Mouse (Mus musculus) inflammation-experienced regulatory T-cells, adult 6 months (primary cell): ENCODE measurements around the gene Ms4a4c. TPM values are rescaled to one million over a fixed set of nuclear protein-coding genes. Genes with fewer than 3 reads are reported as not detected.
"Not testable (repeated sequence)": the region's sequence is repeated elsewhere in the genome, so short reads cannot be mapped to it uniquely, and the experiment has no call there.

Experiments used
- ATAC-seq: one replicate; pipeline ENCODE4 v1.8.0; 2017
- polyA plus RNA-seq, 3 experiments: library from polyadenylated mRNA; unstranded; fragments of 100-300 nt; shearing (Covaris generic); gene quantifications; one replicate each; pipeline ENCODE4 v1.2.1; 2017

Gene Ms4a4c
- polyA plus RNA-seq, 3 experiments from 2014 or later, result 37.0 to 78.1 (median 53.9) TPM

DNA sequence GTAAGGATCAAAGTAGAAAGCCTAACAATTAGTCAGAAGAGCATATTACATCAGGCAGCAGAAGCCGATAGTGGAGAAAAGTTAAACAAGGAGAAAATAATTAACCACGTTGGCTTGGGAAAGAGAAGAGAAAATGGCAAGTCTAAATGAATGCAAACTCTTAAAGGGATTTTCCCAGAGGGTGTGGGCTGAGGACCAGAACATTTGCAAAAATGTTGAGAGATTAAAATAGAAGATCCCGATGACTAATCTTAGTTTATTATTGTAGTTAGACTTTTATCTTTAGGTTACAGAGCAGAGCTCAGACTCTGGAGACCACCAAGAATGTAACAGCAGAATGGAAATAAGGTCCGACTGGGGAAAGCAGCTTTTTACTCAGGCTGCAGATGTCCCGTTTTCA is 61.9 kb downstream of the Ms4a4c start:
- no peak for ATAC-seq

DNA sequence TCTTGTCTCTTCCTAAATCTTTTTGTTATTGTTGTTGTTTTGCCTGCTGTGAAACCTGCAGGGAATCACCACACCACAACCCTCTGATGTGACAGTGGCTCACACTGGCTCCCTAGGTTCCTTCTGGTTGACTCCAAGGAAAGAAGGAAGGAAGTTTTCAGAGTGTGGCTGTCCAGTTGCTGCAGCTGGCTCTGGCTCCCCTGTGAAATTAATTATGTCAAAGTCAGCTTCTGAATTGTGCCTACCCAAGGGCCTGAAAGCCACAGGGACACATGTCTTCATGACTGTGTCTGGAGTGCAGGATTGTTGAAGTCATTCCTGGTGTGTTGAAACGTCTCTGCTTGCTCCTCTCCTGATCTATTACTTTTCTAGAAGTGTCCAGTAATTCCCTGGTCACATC is 63.8 kb downstream of the Ms4a4c start:
- ATAC-seq, result not testable (repeated sequence)

DNA sequence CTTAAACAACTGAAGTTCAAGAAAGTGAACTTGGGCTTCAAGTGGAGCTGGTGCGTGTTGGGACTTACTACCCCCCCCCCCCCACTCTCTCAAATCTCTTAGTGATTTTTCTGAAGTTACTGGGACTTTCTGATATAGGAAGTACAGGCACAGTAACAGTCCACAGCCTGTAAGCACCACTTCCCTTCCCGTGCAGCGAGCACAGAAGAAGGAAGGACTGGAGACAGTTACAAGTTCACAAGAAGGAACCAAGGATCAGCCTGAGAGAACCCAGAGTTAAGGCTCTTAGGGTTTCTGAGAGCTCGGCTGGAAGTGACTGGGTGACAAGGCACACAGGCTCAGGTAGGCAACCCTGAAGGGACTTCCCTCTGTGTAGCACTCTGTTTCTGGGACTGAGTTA is 64.6 kb downstream of the Ms4a4c start, which contains the start of gene Ms4a6c:
Gene Ms4a6c (plus strand): TSS at position 152 of the 400 bp plus-strand sequence.
- ATAC-seq, result peak; percentile 35

Other genes starting within 250 kb of the Ms4a4c start
- gene 1700025F22Rik, start 239.4 kb upstream of the Ms4a4c start, polyA plus RNA-seq, result not detected
- gene Ms4a13, start 208.0 kb upstream of the Ms4a4c start, polyA plus RNA-seq, result not detected
- gene Ms4a12, start 172.3 kb upstream of the Ms4a4c start, polyA plus RNA-seq, result not detected
- gene Ms4a1, start 138.5 kb upstream of the Ms4a4c start, polyA plus RNA-seq, result 10 to 100 TPM in 1 of 3 experiments, 1 to 10 TPM in 1, under 1 TPM in 1; 0.94 to 10.9 (median 6.5) TPM
- gene Ms4a5, start 120.9 kb upstream of the Ms4a4c start, polyA plus RNA-seq, result not detected
- gene Ms4a14, start 90.3 kb upstream of the Ms4a4c start, polyA plus RNA-seq, result not detected
- gene Ms4a7, start 68.6 kb upstream of the Ms4a4c start, polyA plus RNA-seq, result under 1 TPM in 1 of 3 experiments, not detected in 2; 0.68 TPM
- gene Ms4a4a, start 29.2 kb upstream of the Ms4a4c start, polyA plus RNA-seq, result 1 to 10 TPM in 2 of 3 experiments, not detected in 1; 1.2 to 3.9 TPM
- gene Ms4a4b, start 38.8 kb downstream of the Ms4a4c start, polyA plus RNA-seq, result 1,000 to 10,000 TPM; 2,395 to 2,899 (median 2,705) TPM
- gene Ms4a6c, start 64.6 kb downstream of the Ms4a4c start, polyA plus RNA-seq, result 10 to 100 TPM; 17.0 to 36.7 (median 21.0) TPM
- gene Gm8369, start 81.2 kb downstream of the Ms4a4c start, polyA plus RNA-seq, result 100 to 1,000 TPM; 382 to 635 (median 544) TPM
- 1,000 to 10,000 TPM; 1,170 to 1,320 (median 1,200) TPM for gene Ms4a6b, start 111.7 kb downstream of the Ms4a4c start, polyA plus RNA-seq
- 1 to 10 TPM; 2.1 to 5.3 (median 3.7) TPM for gene Ms4a4d, start 132.0 kb downstream of the Ms4a4c start, polyA plus RNA-seq
- gene Ms4a6d, start 200.1 kb downstream of the Ms4a4c start, polyA plus RNA-seq, result 10 to 100 TPM; 17.3 to 36.2 (median 20.1) TPM
- under 1 TPM in 1 of 3 experiments, not detected in 2; 0.26 TPM for gene Ms4a2, start 218.9 kb downstream of the Ms4a4c start, polyA plus RNA-seq
- not detected for gene Ms4a3, start 236.1 kb downstream of the Ms4a4c start, polyA plus RNA-seq